Mouse (Mus musculus): ENCODE measurements around the gene Ctss.
"Not testable (repeated sequence)": the region's sequence is repeated elsewhere in the genome, so short reads cannot be mapped to it uniquely, and the experiment has no call there.

Ctss gene

DNA sequence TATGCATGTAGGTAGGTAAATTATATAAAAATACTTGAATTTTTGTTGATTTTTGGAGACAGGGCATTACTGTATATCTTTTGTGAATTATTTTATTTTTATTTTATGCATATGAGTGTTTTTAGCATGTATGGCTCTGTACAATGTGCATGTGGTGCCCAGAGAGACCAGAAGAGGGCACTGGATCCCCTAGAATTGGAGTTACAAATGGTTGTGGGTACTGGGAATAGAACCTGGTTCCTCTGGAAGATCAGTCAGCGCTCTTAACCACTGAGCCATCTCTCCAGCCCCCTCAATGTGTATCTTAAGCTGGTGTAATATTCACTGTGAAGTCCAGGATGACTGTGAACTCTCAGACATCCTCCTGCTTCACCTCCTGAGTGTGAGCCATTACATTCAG is 8.3 kb downstream of the Ctss start:
- DNase-seq (ENCODE audit: low spot score): no peak

GRCm38 (mm10) chr3:95538936-95539335 is 12.3 kb downstream of the Ctss start:
- DNase-seq (ENCODE audit: low spot score): no peak

DNA sequence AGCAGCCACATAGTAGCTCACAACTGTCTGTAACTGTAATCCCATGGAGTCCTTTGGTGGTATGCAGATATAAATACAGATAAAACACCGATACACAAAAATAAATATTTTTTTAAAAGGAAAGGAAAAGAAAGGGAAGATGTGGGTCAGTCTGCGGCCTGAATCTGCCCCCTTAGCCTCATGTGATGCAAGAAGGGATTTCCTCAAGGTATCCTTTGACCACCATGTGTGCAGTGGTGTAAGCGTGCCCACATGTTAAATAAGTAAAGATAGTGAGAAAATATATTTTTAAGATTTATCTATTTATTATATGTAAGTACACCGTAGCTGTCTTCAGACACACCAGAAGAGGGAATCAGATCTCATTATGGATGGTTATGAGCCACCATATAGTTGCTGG is 13.3 kb downstream of the Ctss start:
- no peak for DNase-seq (ENCODE audit: low spot score)

GRCm38 (mm10) chr3:95541186-95541585 is 14.6 kb downstream of the Ctss start:
- DNase-seq (ENCODE audit: low spot score): not testable (repeated sequence)

- no peak for DNase-seq (ENCODE audit: low spot score)
Measured at GRCm38 (mm10) chr3:95542171-95542570, 15.6 kb downstream of the Ctss start.

- no peak for DNase-seq (ENCODE audit: low spot score)
Measured at GRCm38 (mm10) chr3:95542981-95543380, 16.4 kb downstream of the Ctss start.

- no peak for DNase-seq (ENCODE audit: low spot score)
Measured at GRCm38 (mm10) chr3:95550176-95550575, 23.6 kb downstream of the Ctss start.

GRCm38 (mm10) chr3:95553986-95554385 is 27.4 kb downstream of the Ctss start:
- peak; percentile 3 for DNase-seq (ENCODE audit: low spot score)

DNA sequence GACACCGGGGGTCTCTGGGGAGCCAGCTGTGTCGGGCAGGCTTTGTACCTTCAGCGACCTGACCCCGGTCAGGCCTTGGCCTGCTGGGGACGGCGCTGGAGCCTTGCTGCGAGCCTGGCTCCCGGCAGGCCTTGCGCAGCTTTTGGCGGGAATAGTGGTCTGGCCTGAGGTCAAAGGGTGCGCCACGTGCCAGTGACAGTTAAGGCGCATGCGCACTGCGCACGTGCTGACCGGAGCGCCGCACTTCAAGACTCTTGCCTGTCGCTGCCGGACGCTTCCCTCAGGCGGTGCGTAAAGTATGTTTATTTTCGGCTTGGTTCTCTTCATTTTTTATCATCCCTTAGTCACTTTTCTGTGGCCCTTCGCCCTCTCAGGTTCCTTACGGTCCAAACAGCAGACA is 32.9 kb downstream of the Ctss start, which contains the start of gene Hormad1:
TSS of gene Hormad1 (plus strand) at position 241 of the 400 bp plus-strand sequence.
- DNase-seq (ENCODE audit: low spot score): no peak

GRCm38 (mm10) chr3:95560738-95561137 is 34.2 kb downstream of the Ctss start:
- DNase-seq (ENCODE audit: low spot score): no peak

DNA sequence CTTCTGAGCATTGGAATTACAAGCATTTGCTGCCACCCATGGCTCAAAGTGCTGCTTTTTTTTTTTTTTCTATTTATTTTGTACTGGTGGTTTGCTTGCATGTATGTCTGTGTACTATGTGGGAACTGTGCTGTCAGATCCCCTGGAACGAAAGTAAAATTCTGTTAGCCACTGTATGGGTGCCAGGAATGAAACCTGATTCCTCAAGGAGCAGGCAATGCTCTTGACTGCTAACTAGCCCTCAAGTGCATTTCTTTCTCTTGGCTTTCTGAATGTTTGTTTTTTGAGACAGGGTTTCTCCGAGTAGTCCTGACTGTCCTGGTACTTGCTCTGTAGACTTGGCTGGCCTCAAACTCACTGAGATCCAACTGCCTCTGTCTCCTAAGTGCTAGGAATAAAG is 35.2 kb downstream of the Ctss start:
- no peak for DNase-seq (ENCODE audit: low spot score)

DNA sequence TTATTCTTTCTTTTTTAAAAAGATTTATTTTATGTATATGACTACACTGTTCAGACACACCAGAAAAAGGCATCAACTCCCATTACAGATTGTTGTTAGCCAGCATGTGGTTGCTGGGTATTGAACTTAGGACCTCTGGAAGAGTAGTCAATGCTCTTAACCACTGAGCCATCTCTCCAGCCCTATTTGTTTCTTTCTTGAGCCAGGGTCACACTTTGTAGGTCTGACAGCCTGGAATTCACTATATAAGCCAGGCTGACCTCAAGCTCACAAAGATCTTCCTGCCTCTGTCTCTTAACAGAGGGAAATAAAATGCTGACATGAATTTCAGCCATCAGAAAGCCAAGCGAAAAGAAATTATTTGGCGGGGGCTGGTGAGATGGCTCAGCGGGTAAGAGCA is 43.0 kb downstream of the Ctss start:
- no peak for DNase-seq (ENCODE audit: low spot score)

DNA sequence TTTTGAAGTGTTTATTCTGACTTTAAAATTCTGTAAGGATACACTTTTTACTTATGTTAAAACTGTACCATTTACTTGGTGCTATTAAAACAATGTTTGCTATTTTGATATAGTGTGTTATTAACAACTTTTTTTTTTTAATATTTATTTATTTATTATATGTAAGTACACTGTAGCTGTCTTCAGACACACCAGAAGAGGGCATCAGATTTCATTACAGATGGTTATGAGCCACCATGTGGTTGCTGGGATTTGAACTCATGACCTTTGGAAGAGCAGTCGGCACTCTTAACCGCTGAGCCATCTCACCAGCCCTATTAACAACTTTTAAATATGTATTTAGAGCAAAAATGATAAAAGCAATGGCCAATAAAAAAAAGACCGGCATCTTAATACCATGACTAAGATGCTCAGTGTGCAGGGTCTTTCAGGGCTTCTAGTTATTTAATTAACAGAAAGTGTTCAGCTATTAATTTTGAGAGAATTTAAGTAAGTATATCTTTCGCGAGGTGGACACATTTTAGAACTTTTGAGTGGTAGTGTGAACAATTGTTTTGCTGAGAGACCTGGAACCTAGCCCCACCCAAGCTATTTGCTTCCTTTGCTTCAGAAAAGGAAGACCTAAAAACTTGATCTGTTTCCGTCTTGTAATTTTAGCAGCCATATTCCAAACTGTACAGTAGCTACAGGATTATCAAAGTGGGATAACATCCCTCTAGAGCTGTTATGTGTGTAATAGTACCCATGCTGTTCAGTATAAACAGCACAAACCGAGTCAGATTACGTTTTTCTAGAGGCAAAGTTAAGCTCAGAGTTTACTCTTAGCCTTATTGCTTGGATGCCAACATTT is 61.4 kb downstream of the Ctss start:
- no peak for DNase-seq (ENCODE audit: low spot score)

DNA sequence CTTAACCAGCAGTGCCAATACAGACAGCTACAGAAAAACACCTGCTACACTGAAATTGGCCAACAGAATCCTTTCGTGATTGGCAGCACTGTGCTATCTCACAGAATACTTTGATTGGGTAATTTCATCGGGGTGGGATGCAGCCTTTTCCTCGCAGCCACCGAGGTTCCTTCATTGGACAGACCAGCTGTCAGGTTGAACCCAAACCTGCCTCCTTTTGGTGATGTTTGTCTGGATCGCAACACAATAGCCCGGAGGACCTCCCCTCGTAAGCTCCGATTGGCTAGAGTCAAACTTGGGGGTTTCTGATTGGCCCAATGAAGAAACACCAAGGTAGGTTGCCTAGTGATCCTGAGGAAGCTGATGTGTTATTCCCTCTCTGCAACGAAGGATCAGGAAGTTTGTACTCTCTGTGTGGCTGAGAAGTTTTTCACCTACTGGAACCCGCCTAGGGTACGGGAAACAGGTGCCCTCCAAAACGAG is 62.1 kb downstream of the Ctss start, which contains the start of gene Golph3l:
TSS of gene Golph3l (plus strand) at position 331 of the 483 bp plus-strand sequence.
- DNase-seq (ENCODE audit: low spot score): peak; percentile 98

GRCm38 (mm10) chr3:95598734-95599133 is 72.1 kb downstream of the Ctss start:
- DNase-seq (ENCODE audit: low spot score): no peak

DNA sequence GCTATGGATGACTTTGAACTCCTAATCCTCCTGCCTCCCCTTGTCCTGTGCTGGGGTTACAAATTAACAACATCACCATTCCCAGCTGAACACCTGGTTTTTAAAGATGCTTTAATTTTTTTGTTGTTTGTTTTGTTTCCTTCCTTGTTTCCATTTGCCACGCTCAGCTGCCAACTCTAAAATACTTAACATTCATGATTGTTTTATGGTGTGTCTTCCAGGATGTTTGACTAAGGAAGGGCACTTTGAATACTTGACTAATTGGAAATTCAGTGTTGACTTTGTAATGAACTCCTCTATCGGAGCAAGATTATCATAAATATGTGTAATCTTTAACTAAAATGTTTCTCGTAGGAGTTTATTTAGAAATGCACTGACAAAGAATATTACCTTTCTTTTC is 74.7 kb downstream of the Ctss start:
- DNase-seq (ENCODE audit: low spot score): no peak
